Mouse (Mus musculus): Measurements from ENCODE around the gene Aftph.

DNA sequence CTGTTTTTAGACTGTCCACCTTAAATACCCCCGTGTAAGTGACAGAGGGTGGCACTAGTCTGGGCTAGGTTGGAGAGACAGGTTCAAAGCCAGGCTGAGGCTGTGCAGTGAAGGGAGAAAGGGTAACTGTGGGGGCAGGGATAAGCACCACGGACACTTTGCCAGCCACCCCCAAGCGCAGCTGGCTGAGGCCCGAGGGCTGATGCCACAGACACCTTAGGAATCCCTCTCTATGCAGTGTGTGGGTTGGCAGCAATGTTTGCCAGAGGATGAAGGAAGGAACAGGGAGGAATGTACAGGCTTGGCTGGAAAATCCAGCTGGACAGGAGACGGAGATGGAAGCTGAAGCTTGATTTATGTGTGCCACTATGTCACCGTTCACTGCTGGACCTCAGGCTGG lies 68.9 kb downstream of the Aftph start:
- TF ChIP-seq CTCF (IDR thresholded peaks at IDR 0.05; ENCODE audit: insufficient read depth, low read depth, low read length) (no peak), POLR2A (IDR thresholded peaks at IDR 0.05; ENCODE audit: insufficient read depth, low read depth, low read length) (no peak)
